Mouse (Mus musculus): Measurements from ENCODE around the gene Kcnj4. TPM values are rescaled to one million over a fixed set of nuclear protein-coding genes. Genes with fewer than 3 reads are reported as not detected.

Kcnj4 gene
- polyA plus RNA-seq, 1 experiment from 2014 or later = not detected

- peak overlapping the region; percentile 6; the same call in 1 of the 2 replicates for H3K4me2 ChIP-seq (replicated peaks; ENCODE audit: low read depth, low read length)
- peak; percentile 54 for DNase-seq (ENCODE audit: low spot score)
- no peak overlapping the region for H3K9ac ChIP-seq (replicated peaks; ENCODE audit: low read depth)
- H3K36me3 ChIP-seq (ENCODE audit: insufficient read depth, low read length) = peaks cover 11% of the 10 kb centered on the region; the same call in 1 of the 2 replicates
- ATAC-seq = no peak
- TF ChIP-seq CTCF (IDR thresholded peaks at IDR 0.05) (no peak), EP300 (IDR thresholded peaks at IDR 0.05) (no peak)
- H3K27me3 ChIP-seq (replicated peaks; ENCODE audit: insufficient read depth, low read length) = no peaks in the 10 kb centered on the region
- WGBS = 73% methylated on average over 6 of the region's 6 CpGs
- H3K27ac ChIP-seq (ENCODE audit: low read length) = peak overlapping the region; percentile 44
- no peaks in the 10 kb centered on the region for H3K9me3 ChIP-seq (ENCODE audit: low read length)
- H3K4me3 ChIP-seq (ENCODE audit: low read depth, low read length) = no peak overlapping the region
- H3K4me1 ChIP-seq (ENCODE audit: insufficient read depth, low read depth, low read length) = peaks cover 48% of the 10 kb centered on the region
These were observed 66.7 kb downstream of the Kcnj4 start for GRCm38 (mm10) chr15:79438209-79438810.

GRCm38 (mm10) chr15:79437541-79438208, 67.4 kb downstream of the Kcnj4 start:
- H3K9ac ChIP-seq (replicated peaks; ENCODE audit: low read depth) = no peak overlapping the region
- peak overlapping the region; percentile 44; the same call in 1 of the 2 replicates for H3K27ac ChIP-seq (ENCODE audit: low read length)
- no peak for TF ChIP-seq CTCF (IDR thresholded peaks at IDR 0.05)
- TF ChIP-seq EP300 (IDR thresholded peaks at IDR 0.05) = no peak
- H3K4me3 ChIP-seq (ENCODE audit: low read depth, low read length) = no peak overlapping the region
- ATAC-seq = no peak
- no peaks in the 10 kb centered on the region for H3K9me3 ChIP-seq (ENCODE audit: low read length)
- 76% methylated on average over 11 of the region's 12 CpGs for WGBS
- H3K4me1 ChIP-seq (ENCODE audit: insufficient read depth, low read depth, low read length) = peaks cover 46% of the 10 kb centered on the region
- H3K4me2 ChIP-seq (replicated peaks; ENCODE audit: low read depth, low read length) = no peak overlapping the region
- DNase-seq (ENCODE audit: low spot score) = no peak
- H3K36me3 ChIP-seq (ENCODE audit: insufficient read depth, low read length) = peaks cover 11% of the 10 kb centered on the region; the same call in 1 of the 2 replicates
- no peaks in the 10 kb centered on the region for H3K27me3 ChIP-seq (replicated peaks; ENCODE audit: insufficient read depth, low read length)

- H3K4me1 ChIP-seq (ENCODE audit: insufficient read depth, low read depth, low read length) = peaks cover 41% of the 10 kb centered on the region
These were observed 68.5 kb downstream of the Kcnj4 start for GRCm38 (mm10) chr15:79436481-79436921.

GRCm38 (mm10) chr15:79435191-79435671, 69.8 kb downstream of the Kcnj4 start:
- WGBS = 33% methylated on average over 7 of the region's 7 CpGs
- no peak overlapping the region for H3K9ac ChIP-seq (replicated peaks; ENCODE audit: low read depth)
- H3K27ac ChIP-seq (ENCODE audit: low read length) = no peak overlapping the region
- DNase-seq (ENCODE audit: low spot score) (peak; percentile 54), ATAC-seq (peak; percentile 25)
- no peak overlapping the region for H3K4me3 ChIP-seq (ENCODE audit: low read depth, low read length)
- no peak overlapping the region for H3K4me2 ChIP-seq (replicated peaks; ENCODE audit: low read depth, low read length)
- no peak for TF ChIP-seq CTCF (IDR thresholded peaks at IDR 0.05)
- no peak for TF ChIP-seq EP300 (IDR thresholded peaks at IDR 0.05)
- H3K36me3 ChIP-seq (ENCODE audit: insufficient read depth, low read length) = peaks cover 11% of the 10 kb centered on the region; the same call in 1 of the 2 replicates
- H3K9me3 ChIP-seq (ENCODE audit: low read length) = no peaks in the 10 kb centered on the region
- no peaks in the 10 kb centered on the region for H3K27me3 ChIP-seq (replicated peaks; ENCODE audit: insufficient read depth, low read length)
- H3K4me1 ChIP-seq (ENCODE audit: insufficient read depth, low read depth, low read length) = peaks cover 35% of the 10 kb centered on the region

More at GRCm38 (mm10) chr15:79436481-79436921, 68.5 kb downstream of the Kcnj4 start:
- no peak overlapping the region for H3K9ac ChIP-seq (replicated peaks; ENCODE audit: low read depth)
- DNase-seq (ENCODE audit: low spot score) (peak; percentile 24), ATAC-seq (no peak)
- peaks cover 11% of the 10 kb centered on the region; the same call in 1 of the 2 replicates for H3K36me3 ChIP-seq (ENCODE audit: insufficient read depth, low read length)
- H3K4me2 ChIP-seq (replicated peaks; ENCODE audit: low read depth, low read length) = 0 out of 2 replicates have a peak overlapping the region, but pooled peaks have one; percentile 5
- WGBS = 46% methylated on average over 7 of the region's 7 CpGs
- H3K4me3 ChIP-seq (ENCODE audit: low read depth, low read length) = no peak overlapping the region
- peak overlapping the region; percentile 44; the same call in 1 of the 2 replicates for H3K27ac ChIP-seq (ENCODE audit: low read length)
- H3K27me3 ChIP-seq (replicated peaks; ENCODE audit: insufficient read depth, low read length) = no peaks in the 10 kb centered on the region
- no peaks in the 10 kb centered on the region for H3K9me3 ChIP-seq (ENCODE audit: low read length)
- TF ChIP-seq CTCF (IDR thresholded peaks at IDR 0.05) = no peak
- no peak for TF ChIP-seq EP300 (IDR thresholded peaks at IDR 0.05)

Small RNAs within 50 kb of the gene (microRNA-seq; reads per million reads assigned to microRNA genes)
- gene Gm44302 = not detected

Other genes with a start within 250 kb of the Kcnj4 start
- gene Baiap2l2, start 219.7 kb downstream of the Kcnj4 start, polyA plus RNA-seq (2015; fragmentation: Nextera tagmentation; extraction: Ambion mirVana) = 1.4 and 2.7 TPM in 2 replicates
- gene Pla2g6, start 176.9 kb downstream of the Kcnj4 start, polyA plus RNA-seq (2015; fragmentation: Nextera tagmentation; extraction: Ambion mirVana) = 11.8 and 13.7 TPM in 2 replicates
- 10.6 and 10.8 TPM in 2 replicates for gene Maff, start 158.6 kb downstream of the Kcnj4 start, polyA plus RNA-seq (2015; fragmentation: Nextera tagmentation; extraction: Ambion mirVana)
- gene Tmem184b, start 101.7 kb downstream of the Kcnj4 start, polyA plus RNA-seq (2015; fragmentation: Nextera tagmentation; extraction: Ambion mirVana) = 55.3 and 56.7 TPM in 2 replicates
- gene Csnk1e, start 49.7 kb downstream of the Kcnj4 start, polyA plus RNA-seq (2015; fragmentation: Nextera tagmentation; extraction: Ambion mirVana) = 67.2 and 72.4 TPM in 2 replicates
- 54.3 and 64.5 TPM in 2 replicates for gene Kdelr3, start 11.2 kb upstream of the Kcnj4 start, polyA plus RNA-seq (2015; fragmentation: Nextera tagmentation; extraction: Ambion mirVana)
- gene Ddx17, start 41.5 kb upstream of the Kcnj4 start, polyA plus RNA-seq (2015; fragmentation: Nextera tagmentation; extraction: Ambion mirVana) = 28.3 and 39.6 TPM in 2 replicates
- 0.90 and 1.2 TPM in 2 replicates for gene Dmc1, start 99.9 kb upstream of the Kcnj4 start, polyA plus RNA-seq (2015; fragmentation: Nextera tagmentation; extraction: Ambion mirVana)
- 1.2 and 1.3 TPM in 2 replicates for gene Fam227a, start 153.7 kb upstream of the Kcnj4 start, polyA plus RNA-seq (2015; fragmentation: Nextera tagmentation; extraction: Ambion mirVana)
- gene Cby1, start 154.0 kb upstream of the Kcnj4 start, polyA plus RNA-seq (2015; fragmentation: Nextera tagmentation; extraction: Ambion mirVana) = 43.5 and 45.3 TPM in 2 replicates
- 167 and 168 TPM in 2 replicates for gene Tomm22, start 165.6 kb upstream of the Kcnj4 start, polyA plus RNA-seq (2015; fragmentation: Nextera tagmentation; extraction: Ambion mirVana)
- gene Josd1, start 182.7 kb upstream of the Kcnj4 start, polyA plus RNA-seq (2015; fragmentation: Nextera tagmentation; extraction: Ambion mirVana) = 12.7 and 13.9 TPM in 2 replicates
- 16.9 and 17.9 TPM in 2 replicates for gene Gtpbp1, start 185.6 kb upstream of the Kcnj4 start, polyA plus RNA-seq (2015; fragmentation: Nextera tagmentation; extraction: Ambion mirVana)
- gene Sun2, start 237.3 kb upstream of the Kcnj4 start, polyA plus RNA-seq (2015; fragmentation: Nextera tagmentation; extraction: Ambion mirVana) = 4.5 and 5.1 TPM in 2 replicates